Mouse (Mus musculus): ENCODE results near the gene Igf2bp3.

DNA sequence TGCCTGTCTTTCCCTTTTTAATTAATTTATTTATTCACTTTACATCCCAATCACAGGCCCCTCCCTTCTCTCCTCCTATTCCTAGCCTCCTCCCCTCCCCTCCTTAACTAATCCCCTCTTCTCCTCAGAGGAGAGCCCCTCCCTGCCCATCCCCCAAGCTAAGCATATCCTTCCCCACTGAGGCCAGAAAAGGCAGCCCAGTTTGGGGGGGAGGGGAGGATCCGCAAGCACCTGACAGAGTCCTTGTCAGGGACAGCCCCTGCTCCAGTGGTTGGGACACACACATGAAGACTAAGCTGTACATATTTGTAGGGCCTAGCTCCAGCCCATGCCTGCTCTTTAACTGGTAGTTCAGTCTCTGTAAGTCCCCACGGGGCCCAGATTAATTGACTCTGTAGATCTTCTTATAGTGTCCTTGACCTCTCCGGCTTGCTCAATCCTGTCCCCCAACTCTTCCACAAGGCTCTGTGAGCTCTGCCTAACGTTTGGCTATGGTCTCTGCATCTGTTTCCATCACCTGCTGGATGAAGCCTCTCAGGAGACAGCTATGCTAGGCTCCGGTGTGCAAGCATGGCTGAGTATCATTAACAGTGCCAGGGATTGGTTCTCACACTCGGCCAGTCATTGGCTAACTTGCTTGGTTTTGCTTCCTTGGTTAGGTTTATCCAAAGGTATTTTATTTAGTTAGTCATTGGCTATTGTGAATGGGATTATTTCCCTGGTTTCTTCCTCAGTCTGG, 82.2 kb downstream of the Igf2bp3 start:
- TF ChIP-seq MAX (IDR thresholded peaks at IDR 0.05; ENCODE audit: low read length) (no peak), ZNF384 (IDR thresholded peaks at IDR 0.05; ENCODE audit: low read depth, low read length) (no peak), HCFC1 (IDR thresholded peaks at IDR 0.05; ENCODE audit: low read depth, low read length) (no peak), KAT2A (IDR thresholded peaks at IDR 0.05; ENCODE audit: insufficient replicate concordance, low read length) (no peak), POLR2A (IDR thresholded peaks at IDR 0.05; ENCODE audit: low read depth, low read length) (peak; percentile 40; the same call in 1 of the 2 replicates), NELFE (IDR thresholded peaks at IDR 0.05; ENCODE audit: low read depth, low read length) (0 out of 2 replicates have a peak, but pooled peaks have one; percentile 23)
